Mouse (Mus musculus) ES-E14 (cell line): Measurements from ENCODE around the gene Eif3m.

Source experiments
- CHD2 ChIP-seq: IDR thresholded peaks from 2 replicates; pipeline ENCODE4 v1.6.1; 2014; ENCODE audit warnings: mild to moderate bottlenecking, low read depth, low read length, inconsistent platforms
- MAFK ChIP-seq: IDR thresholded peaks from 2 replicates; pipeline ENCODE4 v1.6.1; 2014; ENCODE audit warnings: mild to moderate bottlenecking, low read depth, low read length, inconsistent platforms; ENCODE audit not compliant: insufficient read depth

DNA sequence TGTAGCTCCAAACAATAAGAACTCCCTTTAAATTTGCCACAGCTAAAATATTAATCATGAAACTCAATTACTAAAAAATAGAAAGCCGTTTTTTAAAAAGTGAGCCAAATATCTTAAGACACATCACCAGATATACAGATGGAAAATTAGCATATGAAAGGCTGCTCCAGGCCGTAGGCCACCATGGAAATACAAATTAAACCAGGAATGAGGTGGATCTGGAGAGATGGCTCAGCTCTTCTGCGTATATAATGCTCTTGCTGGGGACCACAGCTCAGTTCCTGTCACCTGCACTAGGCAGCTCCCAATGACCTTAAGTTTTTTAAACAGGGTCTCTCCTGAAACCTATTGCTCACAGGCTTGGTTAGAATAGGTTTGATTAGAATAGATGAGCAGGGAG, 17.2 kb upstream of the Eif3m start:
- no peak for TF ChIP-seq MAFK
- TF ChIP-seq CHD2: no peak
